Mouse (Mus musculus) forebrain, embryonic 11.5 days (tissue): ENCODE results near the gene Ang. TPM values are rescaled to one million over a fixed set of nuclear protein-coding genes. Genes with fewer than 3 reads are reported as not detected.

ENCODE experiments used
- ATAC-seq: fragments of 200-750 bp; cut with Nextera tagmentation; replicated peaks from 2 replicates; pipeline ENCODE4 v1.8.0; 2017; ENCODE audit warnings: moderate TSS enrichment; ENCODE audit not compliant: low FRiP score
- DNase-seq: peaks from one replicate; pipeline ENCODE4 v3.0.0-alpha.2; 2017; ENCODE audit warnings: low spot score
- H3K27ac ChIP-seq: fragments of 300-500 bp; sonication (generic); 2 replicates; pipeline ENCODE4 v1.5.1; 2014; ENCODE audit warnings: low read depth, low read length
- H3K27me3 ChIP-seq: fragments of 300-500 bp; sonication (generic); 2 replicates; pipeline ENCODE4 v1.6.1; 2014; ENCODE audit warnings: mild to moderate bottlenecking, low read length, mixed read lengths; ENCODE audit not compliant: control insufficient read depth, insufficient read depth
- H3K36me3 ChIP-seq: fragments of 300-500 bp; sonication (generic); 2 replicates; pipeline ENCODE4 v1.6.1; 2014; ENCODE audit warnings: mild to moderate bottlenecking, low read length, moderate library complexity, mixed read lengths; ENCODE audit not compliant: control insufficient read depth, insufficient read depth
- H3K4me1 ChIP-seq: fragments of 300-500 bp; sonication (generic); replicated peaks from 2 replicates; pipeline ENCODE4 v1.6.1; 2014; ENCODE audit warnings: low read length, mixed read lengths; ENCODE audit not compliant: control insufficient read depth, insufficient read depth
- H3K4me2 ChIP-seq: fragments of 300-500 bp; sonication (generic); 2 replicates; pipeline ENCODE4 v1.6.1; 2014; ENCODE audit warnings: low read depth, mild to moderate bottlenecking, low read length, moderate library complexity, mixed read lengths; ENCODE audit not compliant: severe bottlenecking
- H3K4me3 ChIP-seq: fragments of 300-500 bp; sonication (generic); 2 replicates; pipeline ENCODE4 v1.5.1; 2014; ENCODE audit warnings: low read depth, low read length
- H3K9ac ChIP-seq: fragments of 300-500 bp; sonication (generic); 2 replicates; pipeline ENCODE4 v1.6.1; 2014; ENCODE audit warnings: low read length
- H3K9me3 ChIP-seq: fragments of 300-500 bp; sonication (generic); 2 replicates; pipeline ENCODE4 v1.6.1; 2016; ENCODE audit warnings: low read length, mixed read lengths; ENCODE audit not compliant: control insufficient read depth
- WGBS: fragments of 180-500 bp; shearing (Covaris S2); extraction: QIAGEN DNeasy Blood & Tissue Kit; methylation state at CpG from one replicate; pipeline ENCODE4 v1.1.7; 2014; 5-methylcytosine and 5-hydroxymethylcytosine counted together
- polyA plus RNA-seq: library from polyadenylated mRNA; unstranded; fragments of >200 nt; fragmentation: Nextera tagmentation; extraction: Ambion mirVana; gene quantifications from 2 replicates; pipeline ENCODE4 v1.2.1, GENCODE M21; 2014

The Ang gene
- polyA plus RNA-seq, 1 experiment from 2014 or later = 1.9 TPM

DNA sequence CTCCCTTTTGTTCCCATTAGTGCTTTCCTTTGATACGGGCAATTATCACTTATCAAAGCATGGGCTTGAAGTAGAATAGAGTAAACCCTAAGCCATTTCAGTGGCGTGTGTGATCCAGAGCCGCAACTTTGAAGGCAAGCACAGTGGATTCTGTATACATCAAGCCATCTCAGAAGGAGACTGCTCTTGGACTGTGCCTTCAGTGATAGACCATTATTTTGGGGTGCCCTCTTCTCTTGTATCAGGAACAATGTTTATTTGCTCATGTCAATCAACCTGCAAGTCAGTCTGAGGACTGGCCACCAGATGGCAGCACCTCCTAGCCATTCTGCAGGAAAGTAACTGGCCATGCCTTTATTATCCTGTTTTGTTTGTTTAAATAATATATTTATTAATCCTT lies 12.3 kb downstream of the Ang start:
- H3K27me3 ChIP-seq = no peaks in the 10 kb centered on the region

DNA sequence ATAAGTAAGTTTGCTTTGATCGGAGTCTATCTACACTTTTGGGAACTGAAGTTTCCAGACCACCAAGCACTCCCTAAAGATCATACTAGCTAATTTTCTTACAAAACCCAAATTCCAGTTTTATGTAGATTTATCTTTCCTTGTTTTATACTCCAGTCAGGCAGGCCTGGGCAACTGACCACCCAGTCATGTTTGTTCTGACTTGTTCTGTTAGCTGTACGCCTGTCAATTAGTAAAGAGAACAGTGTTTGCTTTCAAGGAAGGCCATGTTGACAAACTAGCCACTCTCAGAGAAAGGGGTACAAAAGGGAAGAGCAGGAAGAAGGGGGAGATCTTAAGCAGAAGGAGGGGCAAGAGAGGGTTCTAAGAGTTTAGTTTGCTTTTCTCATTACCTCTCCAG lies 13.4 kb downstream of the Ang start:
- Histone ChIP-seq H3K9me3 (no peaks in the 10 kb centered on the region), H3K4me2 (no peak overlapping the region), H3K27me3 (no peaks in the 10 kb centered on the region), H3K36me3 (no peaks in the 10 kb centered on the region), H3K27ac (no peak overlapping the region), H3K9ac (no peak overlapping the region), H3K4me1 (no peaks in the 10 kb centered on the region), H3K4me3 (no peak overlapping the region)
- 86% methylated on average over 2 of the region's 2 CpGs for WGBS
- ATAC-seq = no peak
- no peak for DNase-seq

More for the DNA sequence above, 12.3 kb downstream of the Ang start:
- Histone ChIP-seq H3K27ac (no peak overlapping the region), H3K36me3 (no peaks in the 10 kb centered on the region), H3K9ac (no peak overlapping the region), H3K9me3 (no peaks in the 10 kb centered on the region), H3K4me1 (no peaks in the 10 kb centered on the region), H3K4me3 (no peak overlapping the region), H3K4me2 (no peak overlapping the region)
- WGBS = 46% methylated on average over 3 of the region's 3 CpGs
- ATAC-seq (peak; percentile 46; the same call in 1 of the 2 replicates), DNase-seq (peak; percentile 81)

DNA sequence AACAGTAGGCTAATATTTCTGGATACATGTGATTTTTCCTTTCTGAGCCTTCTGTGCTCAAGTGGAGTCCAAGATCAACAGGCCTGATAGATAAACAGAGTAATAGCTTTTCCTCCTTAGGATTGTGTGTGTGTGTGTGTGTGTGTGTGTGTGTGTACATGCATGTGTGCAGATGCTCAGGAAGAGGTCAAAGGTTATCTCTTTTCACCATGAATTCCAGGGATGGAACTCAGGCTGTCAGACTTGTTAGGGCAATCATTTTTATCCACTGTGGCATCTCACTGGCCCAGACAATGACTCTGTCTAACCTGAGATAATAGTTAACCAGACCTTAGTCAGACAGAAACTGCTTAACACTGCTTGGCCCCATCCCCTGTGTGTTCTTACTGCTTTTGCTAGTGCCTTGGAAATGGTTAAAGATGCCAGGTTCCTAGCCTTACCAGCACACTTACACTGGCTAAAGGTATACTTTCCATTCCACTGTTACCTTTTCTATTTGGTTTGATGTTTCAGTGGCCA lies 15.6 kb downstream of the Ang start:
- no peak overlapping the region for H3K27ac ChIP-seq
- no peaks in the 10 kb centered on the region for H3K9me3 ChIP-seq
- no peak overlapping the region for H3K4me3 ChIP-seq
- H3K27me3 ChIP-seq = no peaks in the 10 kb centered on the region
- no peaks in the 10 kb centered on the region for H3K4me1 ChIP-seq
- H3K9ac ChIP-seq = no peak overlapping the region
- H3K4me2 ChIP-seq = no peak overlapping the region
- DNase-seq = no peak
- ATAC-seq = no peak
- no peaks in the 10 kb centered on the region for H3K36me3 ChIP-seq

DNA sequence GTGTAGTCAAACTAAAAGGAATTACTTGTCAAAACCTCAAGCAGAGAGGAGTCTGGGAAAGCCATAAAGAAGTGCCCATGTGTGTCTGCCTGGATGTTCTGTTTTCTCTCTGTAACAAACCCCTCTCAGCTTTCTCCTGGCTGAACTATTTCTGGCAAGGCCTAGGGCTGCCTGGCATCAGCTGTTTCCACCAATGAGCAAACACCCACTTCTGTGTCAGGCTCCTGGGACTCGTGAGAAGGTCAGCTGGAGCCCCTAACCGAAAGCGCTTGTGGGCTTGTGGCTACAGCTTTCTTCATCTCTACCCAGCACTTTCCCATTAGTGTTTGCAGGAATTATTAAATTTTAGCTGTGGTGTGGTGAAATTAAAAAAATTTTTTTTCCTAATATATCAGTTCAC lies 21.0 kb downstream of the Ang start:
- Histone ChIP-seq H3K9ac (no peak overlapping the region), H3K4me3 (no peak overlapping the region), H3K4me1 (no peaks in the 10 kb centered on the region), H3K36me3 (no peaks in the 10 kb centered on the region), H3K27me3 (no peaks in the 10 kb centered on the region), H3K9me3 (no peaks in the 10 kb centered on the region), H3K27ac (no peak overlapping the region), H3K4me2 (no peak overlapping the region)
- ATAC-seq (no peak), DNase-seq (no peak)
- WGBS = 83% methylated on average over 3 of the region's 3 CpGs

DNA sequence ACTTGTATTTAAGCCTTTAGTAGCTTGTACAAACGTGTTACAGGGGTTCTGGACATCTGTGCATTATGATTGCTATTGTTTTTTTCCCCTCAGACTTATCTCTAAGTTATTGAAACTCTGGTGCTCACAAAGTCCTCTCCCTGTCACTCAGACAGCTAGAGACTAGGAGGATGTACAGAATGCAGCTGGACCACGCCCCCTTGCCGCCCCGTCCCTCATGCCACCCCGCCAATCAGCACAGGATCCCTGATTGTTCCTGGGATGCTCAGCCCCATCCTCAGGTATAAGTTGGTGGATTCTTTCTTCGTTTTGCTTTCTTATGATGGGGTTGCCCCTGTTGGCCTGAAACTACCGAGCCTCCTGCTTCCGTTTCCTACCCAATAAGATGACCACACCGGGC lies 22.5 kb downstream of the Ang start:
- Histone ChIP-seq H3K4me1 (no peaks in the 10 kb centered on the region), H3K4me2 (no peak overlapping the region), H3K27me3 (no peaks in the 10 kb centered on the region), H3K27ac (no peak overlapping the region), H3K36me3 (no peaks in the 10 kb centered on the region), H3K9ac (no peak overlapping the region), H3K4me3 (no peak overlapping the region), H3K9me3 (no peaks in the 10 kb centered on the region)
- no peak for DNase-seq
- ATAC-seq = no peak
- 29% methylated on average over 9 of the region's 9 CpGs for WGBS

DNA sequence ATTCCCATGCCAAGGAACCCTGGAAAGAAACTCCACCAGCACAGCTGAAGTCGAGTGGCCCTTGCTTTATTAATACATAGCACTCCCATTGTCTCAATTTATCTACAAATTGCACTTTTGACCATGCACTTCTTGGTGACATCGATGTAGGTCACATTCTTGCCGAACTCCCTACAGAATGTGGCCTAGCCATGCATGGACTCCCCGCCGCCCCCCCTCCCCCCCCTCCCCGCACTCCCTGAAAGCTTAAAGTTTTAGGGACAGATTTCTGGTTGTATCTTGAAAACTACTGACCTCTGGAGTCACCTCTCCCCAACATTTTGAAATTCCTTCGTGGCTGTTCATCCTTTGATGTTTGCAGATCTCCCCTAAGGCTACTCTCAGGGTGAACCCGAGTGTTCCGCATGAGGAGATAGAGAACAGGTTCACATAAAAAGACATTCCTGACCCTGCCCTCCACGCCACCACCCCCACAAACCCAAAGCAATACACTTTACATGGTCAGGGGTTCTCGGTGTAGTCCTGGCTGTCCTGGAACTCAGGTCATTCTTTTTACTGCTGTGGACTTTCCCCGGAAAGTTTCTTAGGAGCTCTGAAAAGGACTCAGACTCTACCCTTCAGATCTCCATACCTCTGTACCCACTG lies 23.1 kb downstream of the Ang start, which contains the start of gene Eddm3b:
Gene Eddm3b (plus strand): TSS at position 511 of the 645 bp plus-strand sequence.
- no peaks in the 10 kb centered on the region for H3K36me3 ChIP-seq
- no peaks in the 10 kb centered on the region for H3K4me1 ChIP-seq
- no peak within 1 kb of the TSS for H3K27ac ChIP-seq
- no peaks in the 10 kb centered on the region for H3K9me3 ChIP-seq
- no peak within 1 kb of the TSS for H3K9ac ChIP-seq
- no peak within 1 kb of the TSS for H3K4me2 ChIP-seq
- DNase-seq (no peak), ATAC-seq (no peak)
- WGBS = 42% methylated on average over 12 of the region's 12 CpGs
- H3K4me3 ChIP-seq = no peak within 1 kb of the TSS
- no peaks in the 10 kb centered on the region for H3K27me3 ChIP-seq

DNA sequence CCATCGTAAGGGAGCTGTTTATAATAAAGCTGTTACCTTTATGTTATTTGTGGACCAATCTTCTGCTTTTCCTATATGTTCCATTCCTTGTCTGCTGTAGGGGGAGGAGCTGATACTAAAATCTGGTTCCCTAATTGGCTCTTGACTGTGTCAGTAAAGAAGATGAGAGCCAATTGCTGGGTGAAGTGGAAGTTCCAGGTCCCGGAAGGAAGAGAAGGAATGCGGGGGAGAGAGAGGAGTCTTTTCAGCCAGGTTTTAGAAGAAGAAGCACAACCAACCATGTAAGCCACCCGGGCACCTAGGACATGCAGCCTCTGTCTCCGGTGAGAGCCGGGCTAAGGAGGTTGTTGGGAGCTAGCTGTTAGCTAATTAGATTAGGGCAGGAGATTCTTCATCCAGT lies 34.7 kb downstream of the Ang start:
- Histone ChIP-seq H3K36me3 (no peaks in the 10 kb centered on the region), H3K27me3 (no peaks in the 10 kb centered on the region), H3K9me3 (no peaks in the 10 kb centered on the region), H3K4me3 (no peak overlapping the region), H3K9ac (no peak overlapping the region), H3K27ac (no peak overlapping the region), H3K4me2 (no peak overlapping the region), H3K4me1 (no peaks in the 10 kb centered on the region; the same call in 1 of the 2 replicates)
- ATAC-seq (no peak), DNase-seq (no peak)
- 82% methylated on average over 6 of the region's 6 CpGs for WGBS

DNA sequence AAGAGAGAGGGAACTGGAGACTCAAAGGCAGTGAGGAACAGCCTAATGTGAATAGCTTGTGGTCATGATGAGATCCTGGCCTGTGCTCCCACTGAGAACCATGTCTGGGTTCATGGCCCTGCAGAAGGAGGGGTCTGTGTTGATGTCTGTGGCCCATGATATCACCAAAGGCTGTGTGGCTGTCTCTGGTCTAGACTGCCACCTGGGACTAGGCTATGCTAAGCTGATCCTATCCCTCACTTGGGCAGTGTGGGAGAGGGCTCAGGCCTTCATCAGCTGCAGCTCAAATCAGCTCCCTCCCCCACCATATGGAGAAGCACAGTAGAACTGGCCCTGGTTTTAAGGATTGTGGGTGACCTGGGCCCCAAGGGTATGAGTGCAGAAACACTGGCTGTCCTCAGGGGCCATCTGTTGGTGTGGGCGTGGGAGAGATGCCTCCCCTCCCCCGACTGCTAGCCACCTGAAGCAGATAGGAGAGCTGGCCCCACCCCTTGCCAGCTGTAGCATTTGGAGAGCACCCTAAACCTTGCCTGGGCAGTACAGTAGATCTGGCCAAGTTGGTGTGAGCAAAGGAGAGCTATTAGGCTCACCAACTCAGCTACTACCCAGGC lies 36.8 kb downstream of the Ang start:
- Histone ChIP-seq H3K36me3 (no peaks in the 10 kb centered on the region), H3K27me3 (no peaks in the 10 kb centered on the region), H3K27ac (no peak overlapping the region), H3K4me2 (no peak overlapping the region), H3K9me3 (no peaks in the 10 kb centered on the region), H3K4me1 (no peaks in the 10 kb centered on the region), H3K4me3 (no peak overlapping the region), H3K9ac (no peak overlapping the region)
- ATAC-seq = peak; percentile 24; the same call in 1 of the 2 replicates
- WGBS = 83% methylated on average over 2 of the region's 2 CpGs
- no peak for DNase-seq
